Mouse (Mus musculus): Measurements from ENCODE around the gene Plekho1.

DNA sequence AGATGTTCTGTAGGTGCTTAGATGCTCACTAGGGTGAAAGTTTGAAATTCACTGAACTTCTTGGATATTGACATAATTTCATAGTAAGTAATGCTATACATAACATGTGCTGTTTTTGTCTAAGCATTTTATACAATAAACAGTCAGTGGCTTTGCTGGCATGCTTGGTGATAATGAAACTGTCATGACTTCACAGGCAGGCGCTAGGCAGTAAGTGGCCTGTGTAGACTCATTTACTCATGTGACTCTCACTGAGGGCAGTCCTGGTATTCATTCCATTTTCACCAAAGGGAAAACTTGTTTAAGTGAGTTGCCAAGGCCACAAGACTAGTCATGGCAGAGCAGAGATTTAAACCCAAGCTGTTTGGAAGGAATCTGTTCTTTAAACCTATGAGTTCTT, 26.5 kb downstream of the Plekho1 start:
- TF ChIP-seq CTCF (conservative IDR thresholded peaks at IDR 0.05; ENCODE audit: low read length) (no peak), NANOG (IDR thresholded peaks at IDR 0.05; ENCODE audit: borderline replicate concordance, low read length) (no peak), POU5F1 (IDR thresholded peaks at IDR 0.05; ENCODE audit: borderline replicate concordance, low read length) (no peak)

All from E14TG2a.4 (cell line).